Mouse (Mus musculus) ES-Bruce4 (cell line): ENCODE measurements around the gene Hist1h4a.

Source experiments
- CTCF ChIP-seq: IDR thresholded peaks from one replicate; pipeline ENCODE4 v1.8.1; 2011; ENCODE audit warnings: low read depth, low read length
- POLR2A ChIP-seq: IDR thresholded peaks from one replicate; pipeline ENCODE4 v1.8.1; 2011; ENCODE audit warnings: low read length; ENCODE audit not compliant: insufficient read depth

DNA sequence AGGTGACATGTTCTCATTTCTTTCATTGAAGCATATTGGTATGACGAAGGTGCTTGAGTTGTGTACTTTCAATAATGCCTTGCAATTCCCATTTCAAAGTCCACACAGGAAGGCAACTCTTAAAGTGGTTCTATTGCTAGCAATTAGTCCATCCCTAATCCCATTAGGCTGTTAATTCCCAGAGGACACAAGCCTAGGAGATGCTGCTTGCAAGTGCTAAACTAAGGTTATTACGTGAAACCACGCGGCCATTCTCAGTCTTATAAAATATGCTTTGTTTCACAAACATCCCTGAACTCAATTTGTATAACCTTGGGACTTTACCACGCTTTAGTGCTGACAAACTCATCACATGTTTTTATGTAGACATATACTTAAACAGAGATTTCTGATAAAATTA lies 23.9 kb downstream of the Hist1h4a start:
- TF ChIP-seq CTCF (no peak), POLR2A (no peak)
